Mouse (Mus musculus): ENCODE results near the gene Itpr1. TPM values are rescaled to one million over a fixed set of nuclear protein-coding genes. Genes with fewer than 3 reads are reported as not detected.
A peak's percentile ranks its signal among the peaks of the same experiment; 100 is the strongest.

The Itpr1 gene
- total and polyA plus RNA-seq, 3 experiments: 9.3 to 25.7 (median 19.0) TPM

- Histone ChIP-seq H3K36me3 (replicated peaks) (peaks cover 11% of the 10 kb centered on the region), H3K4me3 (ENCODE audit: low read depth, low read length) (peak overlapping the region; percentile 87), H3K4me1 (ENCODE audit: insufficient read depth, low read depth, low read length) (peaks cover 18% of the 10 kb centered on the region), H3K9me3 (replicated peaks) (no peaks in the 10 kb centered on the region), H3K27me3 (ENCODE audit: insufficient read depth, low read length) (peaks cover 12% of the 10 kb centered on the region)
- 0 out of 2 replicates have a peak, but pooled peaks have one; percentile 1 for ATAC-seq (ENCODE audit: extremely low read depth, insufficient number of reproducible peaks, low FRiP score, poor library complexity, severe bottlenecking)
- TF ChIP-seq GATA2 (IDR thresholded peaks at IDR 0.05; ENCODE audit: borderline replicate concordance, low read depth, low read length) (no peak), CTCF (IDR thresholded peaks at IDR 0.05; ENCODE audit: low read depth, low read length) (no peak), TAL1 (conservative IDR thresholded peaks at IDR 0.05; ENCODE audit: low read depth, low read length) (no peak), GATA1 (IDR thresholded peaks at IDR 0.05; ENCODE audit: borderline replicate concordance, low read length) (no peak), POLR2AphosphoS5 (IDR thresholded peaks at IDR 0.05; ENCODE audit: insufficient replicate concordance, low read depth, low read length) (no peak)
- DNase-seq (ENCODE audit: low spot score): no peak
Measured at GRCm38 (mm10) chr6:108211896-108212880, 708 bp upstream of the Itpr1 start.

GRCm38 (mm10) chr6:108213481-108214293, 791 bp downstream of the Itpr1 start:
- H3K36me3 ChIP-seq (replicated peaks): peaks cover 21% of the 10 kb centered on the region
- peaks cover 18% of the 10 kb centered on the region for H3K4me1 ChIP-seq (ENCODE audit: insufficient read depth, low read depth, low read length)
- TF ChIP-seq POLR2AphosphoS5 (IDR thresholded peaks at IDR 0.05; ENCODE audit: insufficient replicate concordance, low read depth, low read length) (no peak), TAL1 (conservative IDR thresholded peaks at IDR 0.05; ENCODE audit: low read depth, low read length) (no peak), GATA1 (IDR thresholded peaks at IDR 0.05; ENCODE audit: borderline replicate concordance, low read length) (no peak), CTCF (IDR thresholded peaks at IDR 0.05; ENCODE audit: low read depth, low read length) (no peak), GATA2 (IDR thresholded peaks at IDR 0.05; ENCODE audit: borderline replicate concordance, low read depth, low read length) (no peak)
- no peaks in the 10 kb centered on the region for H3K9me3 ChIP-seq (replicated peaks)
- H3K27me3 ChIP-seq (ENCODE audit: insufficient read depth, low read length): peaks cover 9% of the 10 kb centered on the region
- DNase-seq (ENCODE audit: low spot score) (peak; percentile 32), ATAC-seq (ENCODE audit: extremely low read depth, insufficient number of reproducible peaks, low FRiP score, poor library complexity, severe bottlenecking) (no peak)
- H3K4me3 ChIP-seq (ENCODE audit: low read depth, low read length): peak overlapping the region; percentile 87

- Histone ChIP-seq H3K4me3 (ENCODE audit: low read depth, low read length) (peak overlapping the region; percentile 87; the same call in 1 of the 2 replicates), H3K9me3 (replicated peaks) (no peaks in the 10 kb centered on the region), H3K4me1 (ENCODE audit: insufficient read depth, low read depth, low read length) (peaks cover 18% of the 10 kb centered on the region), H3K27me3 (ENCODE audit: insufficient read depth, low read length) (peaks cover 5% of the 10 kb centered on the region; the same call in 1 of the 2 replicates), H3K36me3 (replicated peaks) (peaks cover 23% of the 10 kb centered on the region)
- ATAC-seq (ENCODE audit: extremely low read depth, insufficient number of reproducible peaks, low FRiP score, poor library complexity, severe bottlenecking) (no peak), DNase-seq (ENCODE audit: low spot score) (peak; percentile 16)
- TF ChIP-seq GATA2 (IDR thresholded peaks at IDR 0.05; ENCODE audit: borderline replicate concordance, low read depth, low read length): no peak
- TF ChIP-seq POLR2AphosphoS5 (IDR thresholded peaks at IDR 0.05; ENCODE audit: insufficient replicate concordance, low read depth, low read length): no peak
- no peak for TF ChIP-seq TAL1 (conservative IDR thresholded peaks at IDR 0.05; ENCODE audit: low read depth, low read length)
- no peak for TF ChIP-seq CTCF (IDR thresholded peaks at IDR 0.05; ENCODE audit: low read depth, low read length)
- no peak for TF ChIP-seq GATA1 (IDR thresholded peaks at IDR 0.05; ENCODE audit: borderline replicate concordance, low read length)
Measured at GRCm38 (mm10) chr6:108214294-108214925, 1.5 kb downstream of the Itpr1 start.

- H3K27me3 ChIP-seq (ENCODE audit: insufficient read depth, low read length): no peaks in the 10 kb centered on the region
- peaks cover 18% of the 10 kb centered on the region for H3K4me1 ChIP-seq (ENCODE audit: insufficient read depth, low read depth, low read length)
- H3K9me3 ChIP-seq (replicated peaks): no peaks in the 10 kb centered on the region
- H3K4me3 ChIP-seq (ENCODE audit: low read depth, low read length): no peak overlapping the region
- peaks cover 28% of the 10 kb centered on the region for H3K36me3 ChIP-seq (replicated peaks)
- no peak for DNase-seq (ENCODE audit: low spot score)
- no peak for ATAC-seq (ENCODE audit: extremely low read depth, insufficient number of reproducible peaks, low FRiP score, poor library complexity, severe bottlenecking)
- TF ChIP-seq GATA1 (IDR thresholded peaks at IDR 0.05; ENCODE audit: borderline replicate concordance, low read length) (no peak), POLR2AphosphoS5 (IDR thresholded peaks at IDR 0.05; ENCODE audit: insufficient replicate concordance, low read depth, low read length) (no peak), TAL1 (conservative IDR thresholded peaks at IDR 0.05; ENCODE audit: low read depth, low read length) (no peak), GATA2 (IDR thresholded peaks at IDR 0.05; ENCODE audit: borderline replicate concordance, low read depth, low read length) (no peak), CTCF (IDR thresholded peaks at IDR 0.05; ENCODE audit: low read depth, low read length) (no peak)
Measured at GRCm38 (mm10) chr6:108216091-108216490, 3.2 kb downstream of the Itpr1 start.

GRCm38 (mm10) chr6:108216832-108217231, 3.9 kb downstream of the Itpr1 start:
- Histone ChIP-seq H3K4me3 (ENCODE audit: low read depth, low read length) (no peak overlapping the region), H3K36me3 (replicated peaks) (peaks cover 31% of the 10 kb centered on the region), H3K4me1 (ENCODE audit: insufficient read depth, low read depth, low read length) (peaks cover 17% of the 10 kb centered on the region), H3K27me3 (ENCODE audit: insufficient read depth, low read length) (no peaks in the 10 kb centered on the region), H3K9me3 (replicated peaks) (no peaks in the 10 kb centered on the region)
- ATAC-seq (ENCODE audit: extremely low read depth, insufficient number of reproducible peaks, low FRiP score, poor library complexity, severe bottlenecking): no peak
- TF ChIP-seq GATA2 (IDR thresholded peaks at IDR 0.05; ENCODE audit: borderline replicate concordance, low read depth, low read length) (no peak), GATA1 (IDR thresholded peaks at IDR 0.05; ENCODE audit: borderline replicate concordance, low read length) (no peak), CTCF (IDR thresholded peaks at IDR 0.05; ENCODE audit: low read depth, low read length) (no peak), POLR2AphosphoS5 (IDR thresholded peaks at IDR 0.05; ENCODE audit: insufficient replicate concordance, low read depth, low read length) (no peak), TAL1 (conservative IDR thresholded peaks at IDR 0.05; ENCODE audit: low read depth, low read length) (no peak)
- no peak for DNase-seq (ENCODE audit: low spot score)
